Mouse (Mus musculus) CH12.LX (cell line): ENCODE data around the gene Etnk2. TPM values are rescaled to one million over a fixed set of nuclear protein-coding genes. Genes with fewer than 3 reads are reported as not detected.

Experiments
- DNase-seq: peaks from one replicate; pipeline ENCODE4 v3.0.0-alpha.2; 2013; ENCODE audit errors: extremely low read depth
- H3K27ac ChIP-seq: 2 replicates; pipeline ENCODE4 v1.5.1; 2012; ENCODE audit warnings: low read depth, mild to moderate bottlenecking, control low read depth, moderate library complexity; ENCODE audit not compliant: insufficient read depth
- H3K27me3 ChIP-seq: replicated peaks from 2 replicates; pipeline ENCODE3; 2012; ENCODE audit warnings: inconsistent platforms
- H3K36me3 ChIP-seq, 2 experiments: replicated peaks in 1 of 2; 2 replicates each; pipeline versions ENCODE3 to v1.6.1; 2012; ENCODE audit warnings: inconsistent platforms in 1 of 2, low read length in 1 of 2, mild to moderate bottlenecking in 1 of 2, mixed read lengths in 1 of 2, moderate library complexity in 1 of 2; ENCODE audit not compliant: control insufficient read depth in 1 of 2, insufficient read depth in 1 of 2
- H3K4me1 ChIP-seq, 2 experiments: 2 replicates each; pipeline ENCODE4 v1.6.1; 2012; ENCODE audit warnings: inconsistent platforms in 1 of 2, moderate library complexity in 1 of 2; ENCODE audit not compliant: insufficient read depth in 2 of 2, control insufficient read depth in 1 of 2
- H3K4me2 ChIP-seq: 2 replicates; pipeline ENCODE4 v1.6.1; 2012; ENCODE audit warnings: low read depth, mild to moderate bottlenecking, control low read depth; ENCODE audit not compliant: poor library complexity, insufficient read depth, severe bottlenecking
- H3K4me3 ChIP-seq, 3 experiments: fragments of 150-350 bp in 1 of 3; sonication (generic) in 1 of 3; replicated peaks in 1 of 3; 2 replicates each; pipeline versions ENCODE3 to v1.5.1; 2011 to 2012; ENCODE audit warnings: low read depth in 2 of 3, low read length in 2 of 3, mild to moderate bottlenecking in 2 of 3, moderate library complexity in 2 of 3, control low read depth in 1 of 3, improper control_type of control experiment in 1 of 3, inconsistent platforms in 1 of 3, mixed read lengths in 1 of 3; ENCODE audit not compliant: poor library complexity in 1 of 3
- H3K79me2 ChIP-seq: replicated peaks from 2 replicates; pipeline ENCODE4 v1.6.1; 2012; ENCODE audit warnings: mild to moderate bottlenecking, moderate library complexity; ENCODE audit not compliant: control insufficient read depth, poor library complexity, insufficient read depth, severe bottlenecking; ENCODE audit errors: extremely low read depth
- H3K9ac ChIP-seq: 2 replicates; pipeline ENCODE4 v1.6.1; 2012; ENCODE audit warnings: low read depth, mild to moderate bottlenecking, control low read depth, moderate library complexity; ENCODE audit not compliant: insufficient read depth
- H3K9me3 ChIP-seq: replicated peaks from 2 replicates; pipeline ENCODE3; 2012; ENCODE audit warnings: low read length, inconsistent platforms, mixed read lengths
- CHD1 ChIP-seq: IDR thresholded peaks from 2 replicates; pipeline ENCODE4 v1.6.1; 2012; ENCODE audit warnings: low read depth, low read length, improper control_type of control experiment, inconsistent platforms
- CHD2 ChIP-seq: IDR thresholded peaks from 2 replicates; pipeline ENCODE4 v1.6.1; 2011; ENCODE audit warnings: low read length, improper control_type of control experiment
- E2F4 ChIP-seq: IDR thresholded peaks from 2 replicates; pipeline ENCODE4 v1.6.1; 2011; ENCODE audit warnings: low read depth, low read length, improper control_type of control experiment; ENCODE audit not compliant: insufficient replicate concordance
- ETS1 ChIP-seq: conservative IDR thresholded peaks from 2 replicates; pipeline ENCODE4 v1.6.1; 2012; ENCODE audit warnings: low read depth, mild to moderate bottlenecking, inconsistent platforms, low read length, improper control_type of control experiment, moderate library complexity
- GABPA ChIP-seq: IDR thresholded peaks from 2 replicates; pipeline ENCODE4 v1.6.1; 2012; ENCODE audit warnings: low read depth, low read length, improper control_type of control experiment, inconsistent platforms; ENCODE audit not compliant: insufficient replicate concordance
- JUND ChIP-seq: conservative IDR thresholded peaks from 2 replicates; pipeline ENCODE4 v1.6.1; 2011; ENCODE audit warnings: low read depth, low read length, improper control_type of control experiment
- MAFK ChIP-seq: IDR thresholded peaks from 2 replicates; pipeline ENCODE4 v1.6.1; 2011; ENCODE audit warnings: low read length, improper control_type of control experiment; ENCODE audit not compliant: insufficient replicate concordance
- MAZ ChIP-seq: IDR thresholded peaks from 2 replicates; pipeline ENCODE4 v1.6.1; 2012; ENCODE audit warnings: low read depth, mild to moderate bottlenecking, inconsistent platforms, low read length, improper control_type of control experiment, moderate library complexity
- MEF2A ChIP-seq: IDR thresholded peaks from 2 replicates; pipeline ENCODE4 v1.6.1; 2014; ENCODE audit warnings: low read depth, mild to moderate bottlenecking, inconsistent platforms, low read length, improper control_type of control experiment, borderline replicate concordance
- MXI1 ChIP-seq: IDR thresholded peaks from 2 replicates; pipeline ENCODE4 v1.6.1; 2011; ENCODE audit warnings: mild to moderate bottlenecking, low read depth, low read length, improper control_type of control experiment
- MYC ChIP-seq: IDR thresholded peaks from 2 replicates; pipeline ENCODE4 v1.6.1; 2011; ENCODE audit warnings: low read depth, mild to moderate bottlenecking, improper control_type of control experiment, low read length
- PAX5 ChIP-seq: IDR thresholded peaks from 2 replicates; pipeline ENCODE4 v1.6.1; 2012; ENCODE audit warnings: low read length, inconsistent platforms, mixed read lengths
- POLR2A ChIP-seq: IDR thresholded peaks from 2 replicates; pipeline ENCODE4 v1.6.1; 2011; ENCODE audit warnings: low read depth, mild to moderate bottlenecking, improper control_type of control experiment, low read length
- RAD21 ChIP-seq: IDR thresholded peaks from 2 replicates; pipeline ENCODE4 v1.6.1; 2011; ENCODE audit warnings: low read depth, mild to moderate bottlenecking, low read length, improper control_type of control experiment, moderate library complexity
- SIN3A ChIP-seq: IDR thresholded peaks from 2 replicates; pipeline ENCODE4 v1.6.1; 2012; ENCODE audit warnings: low read length, improper control_type of control experiment, inconsistent platforms
- SMC3 ChIP-seq: IDR thresholded peaks from 2 replicates; pipeline ENCODE4 v1.6.1; 2011; ENCODE audit warnings: low read depth, low read length, improper control_type of control experiment
- USF2 ChIP-seq: conservative IDR thresholded peaks from 2 replicates; pipeline ENCODE4 v1.6.1; 2011; ENCODE audit warnings: low read depth, low read length, improper control_type of control experiment
- ZMIZ1 ChIP-seq: IDR thresholded peaks from 2 replicates; pipeline ENCODE4 v1.6.1; 2012; ENCODE audit warnings: low read depth, mild to moderate bottlenecking, inconsistent platforms, low read length, improper control_type of control experiment
- ZNF384 ChIP-seq: IDR thresholded peaks from 2 replicates; pipeline ENCODE4 v1.6.1; 2012; ENCODE audit warnings: low read depth, low read length, improper control_type of control experiment, inconsistent platforms
- dilution Hi-C: fragments of 300-500 bp; cut with MboI; formaldehyde crosslinking; loops from 2 replicates; pipeline ENCODE4 v1.14.3; 2020; ENCODE audit warnings: low sequenced_read_pairs; ENCODE audit not compliant: extremely low pct_unique_long_range_greater_than_20kb, extremely low pct_ligation_motif_present
- in situ Hi-C: fragments of 300-500 bp; cut with MboI; formaldehyde crosslinking; loops from 3 replicates; pipeline ENCODE4 v1.14.3; 2019; ENCODE audit warnings: low sequenced_read_pairs, low pct_ligation_motif_present, low pct_unique_long_range_greater_than_20kb, mixed read lengths
- polyA plus RNA-seq: library from polyadenylated mRNA; unstranded; fragments of >175 nt; gene quantifications from 2 replicates; pipeline ENCODE4 v1.2.1, GENCODE M21; 2012; ENCODE audit warnings: low read depth; ENCODE audit not compliant: insufficient read length
- total RNA-seq, 2 experiments: library from RNA; depleted of rRNA; stranded (reverse); fragments of 300-350 nt in 1 of 2; fragments of >200 nt in 1 of 2; gene quantifications; 2 replicates each; pipeline ENCODE4 v1.2.3; 2012 to 2014

The Etnk2 gene
- total and polyA plus RNA-seq, 3 experiments: 0.30 TPM; not detected in 2

DNA sequence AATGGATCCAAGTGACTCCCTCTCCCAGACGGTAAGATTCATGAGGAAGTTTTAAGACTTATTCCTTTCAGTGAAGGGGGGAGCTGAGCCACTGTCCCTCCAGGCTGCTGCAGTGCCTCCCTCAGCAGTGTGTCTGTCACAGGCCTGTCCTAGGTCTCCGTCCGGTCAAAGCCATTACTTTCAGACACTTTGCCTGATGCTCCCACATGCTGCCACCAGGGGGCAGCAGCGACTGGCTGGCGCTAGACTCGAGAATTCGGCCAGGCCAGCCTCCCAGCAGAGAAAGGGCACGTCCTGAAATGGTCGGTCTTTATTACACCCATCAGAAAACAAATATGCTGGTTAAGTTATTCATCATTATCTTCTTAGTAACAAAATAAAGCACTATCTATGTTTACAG is 18.6 kb downstream of the Etnk2 start (continued):
- TF ChIP-seq CHD1 (no peak), POLR2A (no peak), ETS1 (no peak), CHD2 (no peak), MAFK (no peak), GABPA (no peak), USF2 (no peak), SMC3 (peak; percentile 92), E2F4 (no peak)

DNA sequence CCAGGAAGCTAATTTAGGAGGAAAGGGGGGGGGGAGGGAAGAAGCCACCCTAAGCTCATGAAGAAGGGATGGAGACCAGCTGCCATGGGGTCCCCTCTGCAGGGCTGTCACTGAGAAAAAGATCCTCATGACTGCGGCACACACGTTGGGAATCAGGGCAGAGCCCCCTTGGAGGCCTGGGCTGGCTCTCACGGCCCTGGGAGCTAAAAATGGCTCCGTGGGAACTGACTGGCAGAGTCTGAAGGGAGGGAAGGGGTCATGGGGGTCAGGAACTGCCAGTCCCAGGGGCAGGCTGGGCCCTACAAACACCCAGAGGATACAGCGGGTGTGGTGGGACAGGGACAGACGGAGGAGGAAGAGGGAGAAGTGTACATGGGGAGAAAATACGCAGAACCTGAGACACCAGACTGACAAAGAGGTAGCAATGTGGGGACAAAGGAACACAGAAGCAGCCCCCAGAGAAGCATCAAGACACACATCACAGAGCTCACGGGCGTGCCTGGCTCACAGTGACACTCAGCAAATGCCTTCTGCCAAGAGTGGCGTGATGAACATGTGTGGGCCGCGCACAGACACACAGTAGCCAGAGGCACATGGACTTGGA is 19.3 kb downstream of the Etnk2 start:
- Histone ChIP-seq H3K4me3 (no peak overlapping the region), H3K79me2 (no peaks in the 10 kb centered on the region), H3K9ac (no peak overlapping the region), H3K4me2 (no peak overlapping the region), H3K27me3 (peaks cover 18% of the 10 kb centered on the region), H3K36me3 (peaks cover 0 to 2% of the 10 kb centered on the region in 2 experiments), H3K9me3 (no peaks in the 10 kb centered on the region), H3K27ac (no peak overlapping the region), H3K4me1 (peaks cover 6 to 22% of the 10 kb centered on the region in 2 experiments; a peak in 3 of 4 replicates)
- DNase-seq: no peak
- dilution Hi-C loops: no loop called here
- in situ Hi-C loops: no loop called here
- TF ChIP-seq MEF2A: no peak

DNA sequence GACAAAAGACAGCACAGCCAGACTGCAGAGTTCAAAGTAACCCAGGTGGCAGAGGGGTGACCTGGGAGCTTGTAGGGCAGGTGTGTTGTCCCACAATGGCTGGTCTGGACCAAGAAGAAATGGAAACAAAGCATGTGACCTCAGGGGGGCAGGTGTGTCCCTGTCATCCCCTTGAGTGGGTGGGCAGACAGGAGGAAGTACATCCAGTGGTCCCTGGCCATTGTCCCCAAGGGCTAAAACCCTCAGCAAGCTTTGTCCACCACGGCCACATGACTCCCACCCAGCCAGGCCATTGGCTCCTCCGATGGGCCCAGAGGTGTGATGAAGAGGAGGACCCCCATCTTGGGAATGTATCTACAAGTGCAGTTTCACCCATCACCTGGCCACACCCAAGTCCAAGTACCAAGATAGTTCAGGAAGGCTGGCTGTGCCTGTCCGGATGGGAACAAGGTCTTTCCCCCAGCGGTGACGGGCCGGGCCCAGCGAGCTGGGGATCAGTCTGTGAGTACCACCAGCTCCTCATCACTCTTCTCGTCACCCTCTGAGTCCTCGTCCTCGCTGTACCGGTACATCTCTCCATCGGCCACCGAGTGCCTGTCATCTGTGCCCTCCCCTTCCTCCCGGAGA is 19.9 kb downstream of the Etnk2 start:
- in situ Hi-C loops (no loop called here), dilution Hi-C loops (no loop called here)
- H3K4me2 ChIP-seq: no peak overlapping the region
- no peaks in the 10 kb centered on the region for H3K9me3 ChIP-seq
- no peak overlapping the region for H3K4me3 ChIP-seq
- DNase-seq: no peak
- TF ChIP-seq MAZ (no peak), MXI1 (no peak), SIN3A (no peak), MYC (no peak), ZMIZ1 (no peak), ZNF384 (no peak), CHD1 (no peak), PAX5 (no peak), RAD21 (no peak), GABPA (no peak), JUND (no peak), USF2 (no peak), CHD2 (no peak)
- no peak overlapping the region for H3K27ac ChIP-seq
- peaks cover 0 to 2% of the 10 kb centered on the region in 2 experiments for H3K36me3 ChIP-seq
- peaks cover 12% of the 10 kb centered on the region for H3K27me3 ChIP-seq
- no peak overlapping the region for H3K9ac ChIP-seq
- no peaks in the 10 kb centered on the region for H3K79me2 ChIP-seq
- peaks cover 6 to 22% of the 10 kb centered on the region in 2 experiments; a peak in 3 of 4 replicates for H3K4me1 ChIP-seq
